10 mouse cellular contexts compared by ENCODE assay signal in genomic region chr8:123630058-123630457, GRCm38 (mm10). TPM values are rescaled to one million over a fixed set of nuclear protein-coding genes. Genes with fewer than 3 reads are reported as not detected.
DNase-seq lines count a peak whose midpoint lies in the region; ATAC-seq and TF ChIP-seq lines count a peak whose summit lies in the region.
"Had no signal": no experiment of that assay in that cellular context is flagged by ENCODE, and none has a peak within 500 bp of the region (broad histone marks: within the 10 kb centered on the region; RNA-seq: fewer than 3 reads in every experiment).

No protein-coding gene starts in this region.

- H3K27me3 ChIP-seq in heart, postnatal 0 days (ENCODE audit: control insufficient read depth, insufficient read depth, low read length), result peaks cover 16% of the 10 kb centered on the region
- peaks cover 30% of the 10 kb centered on the region for H3K27me3 ChIP-seq in embryonic facial prominence, embryonic 12.5 days
- H3K27me3 ChIP-seq in hindbrain, embryonic 14.5 days (ENCODE audit: control insufficient read depth, insufficient read depth, low read length), result peaks cover 17% of the 10 kb centered on the region
- peaks cover 5% of the 10 kb centered on the region; the same call in 1 of the 2 replicates for H3K27me3 ChIP-seq in midbrain, embryonic 14.5 days (ENCODE audit: control insufficient read depth, insufficient read depth, low read length)

- H3K9me3 ChIP-seq in heart, postnatal 0 days (replicated peaks; ENCODE audit: control insufficient read depth, low read length), result no peaks in the 10 kb centered on the region
- no peaks in the 10 kb centered on the region for H3K9me3 ChIP-seq in embryonic facial prominence, embryonic 12.5 days
- H3K9me3 ChIP-seq in hindbrain, embryonic 14.5 days (ENCODE audit: control insufficient read depth, low read length), result no peaks in the 10 kb centered on the region
- no peaks in the 10 kb centered on the region for H3K9me3 ChIP-seq in midbrain, embryonic 14.5 days (ENCODE audit: control insufficient read depth, low read length)

- ATAC-seq in heart, postnatal 0 days (ENCODE audit: insufficient read depth, low read depth), result no peak
- no peak for ATAC-seq in embryonic facial prominence, embryonic 12.5 days (ENCODE audit: insufficient number of reproducible peaks, insufficient read depth, low FRiP score, low TSS enrichment)
- ATAC-seq in hindbrain, embryonic 14.5 days (ENCODE audit: low FRiP score), result no peak
- no peak for ATAC-seq in midbrain, embryonic 14.5 days (ENCODE audit: low FRiP score, low TSS enrichment)

- intact Hi-C loops in left cerebral cortex, postnatal 14 days (cut with DNase I), result no loop called here

- no peak overlapping the region for H3K9ac ChIP-seq in heart, postnatal 0 days (replicated peaks; ENCODE audit: low read depth, low read length)
- H3K9ac ChIP-seq in embryonic facial prominence, embryonic 12.5 days, result no peak overlapping the region
- no peak overlapping the region for H3K9ac ChIP-seq in hindbrain, embryonic 14.5 days
- H3K9ac ChIP-seq in midbrain, embryonic 14.5 days (replicated peaks; ENCODE audit: low read length), result no peak overlapping the region

- no peak for TF ChIP-seq EP300 in heart, postnatal 0 days (IDR thresholded peaks at IDR 0.05; ENCODE audit: low read depth)

- H3K27ac ChIP-seq in heart, postnatal 0 days (ENCODE audit: low read depth), result no peak overlapping the region
- H3K27ac ChIP-seq in embryonic facial prominence, embryonic 12.5 days, result no peak overlapping the region
- H3K27ac ChIP-seq in hindbrain, embryonic 14.5 days, result no peak overlapping the region
- H3K27ac ChIP-seq in midbrain, embryonic 14.5 days (replicated peaks; ENCODE audit: low read depth, low read length), result no peak overlapping the region

- H3K4me3 ChIP-seq in heart, postnatal 0 days (ENCODE audit: low read depth, low read length), result no peak overlapping the region
- peak overlapping the region; percentile 19; the same call in 1 of the 2 replicates for H3K4me3 ChIP-seq in embryonic facial prominence, embryonic 12.5 days
- no peak overlapping the region for H3K4me3 ChIP-seq in hindbrain, embryonic 14.5 days (replicated peaks; ENCODE audit: low read length)
- no peak overlapping the region for H3K4me3 ChIP-seq in midbrain, embryonic 14.5 days (replicated peaks; ENCODE audit: low read depth, low read length)

- DNase-seq in heart, postnatal 0 days (ENCODE audit: low spot score), result no peak
- DNase-seq in heart, adult 9 months (ENCODE audit: low spot score in 2 of 2), result no peak
- no peak for DNase-seq in hindbrain, embryonic 14.5 days (ENCODE audit: low spot score)
- no peak for DNase-seq in midbrain, embryonic 14.5 days
- DNase-seq in urinary bladder, postnatal 25 days (ENCODE audit: low spot score), result no peak
- no peak for DNase-seq in left cerebral cortex, postnatal 14 days (ENCODE audit: low spot score in 2 of 2)
- no peak for DNase-seq in natural killer cell, adult 2 months (ENCODE audit: low spot score in 2 of 2)
- DNase-seq: embryo, embryonic 11 days; kidney, postnatal 10 days had no signal

- peak overlapping the region; percentile 34; the same call in 1 of the 2 replicates for H3K4me2 ChIP-seq in heart, postnatal 0 days (ENCODE audit: low read depth, low read length)
- H3K4me2 ChIP-seq in embryonic facial prominence, embryonic 12.5 days (replicated peaks), result peak overlapping the region; percentile 44
- peak overlapping the region; percentile 40 for H3K4me2 ChIP-seq in hindbrain, embryonic 14.5 days (replicated peaks)
- H3K4me2 ChIP-seq in midbrain, embryonic 14.5 days (ENCODE audit: low read length), result peak overlapping the region; percentile 35

- WGBS in heart, postnatal 0 days, result 43% methylated on average over 10 of the region's 10 CpGs
- WGBS in embryonic facial prominence, embryonic 12.5 days, result 53% methylated on average over 10 of the region's 10 CpGs
- 44% methylated on average over 10 of the region's 10 CpGs for WGBS in hindbrain, embryonic 14.5 days
- WGBS in midbrain, embryonic 14.5 days, result 61% methylated on average over 10 of the region's 10 CpGs

- TF ChIP-seq CTCF in heart, postnatal 0 days (IDR thresholded peaks at IDR 0.05; ENCODE audit: low read depth), result no peak

- H3K4me1 ChIP-seq in heart, postnatal 0 days (ENCODE audit: control insufficient read depth, insufficient read depth), result no peaks in the 10 kb centered on the region
- H3K4me1 ChIP-seq in embryonic facial prominence, embryonic 12.5 days, result peaks cover 10% of the 10 kb centered on the region; the same call in 1 of the 2 replicates
- H3K4me1 ChIP-seq in hindbrain, embryonic 14.5 days (replicated peaks; ENCODE audit: control insufficient read depth, insufficient read depth, low read length), result peaks cover 12% of the 10 kb centered on the region
- peaks cover 5% of the 10 kb centered on the region; the same call in 1 of the 2 replicates for H3K4me1 ChIP-seq in midbrain, embryonic 14.5 days (ENCODE audit: control insufficient read depth, insufficient read depth, low read length)

- H3K36me3 ChIP-seq in heart, postnatal 0 days (replicated peaks; ENCODE audit: control insufficient read depth, insufficient read depth, low read length), result no peaks in the 10 kb centered on the region
- no peaks in the 10 kb centered on the region for H3K36me3 ChIP-seq in embryonic facial prominence, embryonic 12.5 days
- H3K36me3 ChIP-seq in hindbrain, embryonic 14.5 days (replicated peaks; ENCODE audit: control insufficient read depth, insufficient read depth), result no peaks in the 10 kb centered on the region
- no peaks in the 10 kb centered on the region for H3K36me3 ChIP-seq in midbrain, embryonic 14.5 days (ENCODE audit: control insufficient read depth, insufficient read depth, low read length)

RNA-seq across cellular contexts. Expression of gene Rhou, which starts 23.7 kb away (rescaled TPM):
- 5.3 and 8.6 TPM in 2 replicates for total RNA-seq in heart, postnatal 0 days (2014; rRNA removed; ENCODE audit: low replicate concordance)
- polyA plus RNA-seq in heart, postnatal 0 days (2015; fragmentation: Nextera tagmentation; extraction: Ambion mirVana), result 2.5 and 2.8 TPM in 2 replicates
- polyA plus RNA-seq in embryonic facial prominence, embryonic 12.5 days (2016; fragmentation: Nextera tagmentation; extraction: Ambion mirVana), result 9.1 and 10.0 TPM in 2 replicates
- polyA plus RNA-seq in hindbrain, embryonic 14.5 days (2014; fragmentation: Nextera tagmentation; extraction: Ambion mirVana), result 14.3 and 14.9 TPM in 2 replicates
- 10.0 and 12.9 TPM in 2 replicates for polyA plus RNA-seq in midbrain, embryonic 14.5 days (2014; fragmentation: Nextera tagmentation; extraction: Ambion mirVana)
- total RNA-seq in left cerebral cortex, postnatal 14 days (2021), result 10 to 100 TPM; 40.6 to 51.9 TPM
